Mouse (Mus musculus) thymus, adult 2 months (tissue): ENCODE results near the gene Ms4a2.

Experiments used
- CTCF ChIP-seq: fragments of 200-500 bp; IDR thresholded peaks from 2 replicates; pipeline ENCODE4 v1.5.1; 2012; ENCODE audit warnings: mild to moderate bottlenecking, control low read depth, low read length, moderate library complexity, borderline replicate concordance; ENCODE audit not compliant: control insufficient read depth, poor library complexity, insufficient read depth; ENCODE audit errors: extremely low read depth
- POLR2A ChIP-seq: fragments of 200-500 bp; IDR thresholded peaks from 2 replicates; pipeline ENCODE4 v1.6.1; 2012; ENCODE audit warnings: mild to moderate bottlenecking, low read length, control low read depth, moderate library complexity; ENCODE audit not compliant: control insufficient read depth, poor library complexity, insufficient read depth; ENCODE audit errors: extremely low read depth

DNA sequence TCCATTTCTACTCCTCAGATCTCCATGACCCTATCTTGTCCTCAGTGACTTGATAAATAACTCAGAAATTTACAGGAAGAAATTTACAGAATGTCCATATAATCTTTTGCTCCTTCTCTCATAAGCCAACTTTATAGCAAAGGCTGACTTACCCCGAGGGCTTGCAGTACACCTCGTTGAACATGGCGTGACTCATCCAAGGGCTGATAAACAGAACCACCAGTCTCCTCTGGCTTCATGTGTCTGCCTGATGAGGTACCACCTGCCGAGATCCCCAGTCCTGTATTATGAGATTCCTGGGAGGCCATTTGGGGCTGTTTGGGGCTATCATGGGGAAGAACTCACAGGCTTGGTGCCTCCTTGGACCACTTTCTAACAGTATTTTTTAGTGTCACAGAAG is 15.5 kb upstream of the Ms4a2 start:
- no peak for TF ChIP-seq CTCF
- TF ChIP-seq POLR2A, result no peak
